Mouse (Mus musculus) brain, adult 2 months (tissue): Measurements from ENCODE around the gene Rasgef1b.

Experiments
- DNase-seq: peaks from one replicate; pipeline ENCODE4 v3.0.0; 2011; ENCODE audit warnings: low read depth, low spot score

Rasgef1b gene

GRCm38 (mm10) chr5:99541999-99542765 is 186.7 kb downstream of the Rasgef1b start:
- no peak for DNase-seq

- DNase-seq = peak; percentile 96
These were observed 187.5 kb downstream of the Rasgef1b start for GRCm38 (mm10) chr5:99541321-99541895.

- DNase-seq = peak; percentile 95
These were observed 195.4 kb downstream of the Rasgef1b start for GRCm38 (mm10) chr5:99533416-99533815.

- DNase-seq = no peak
These were observed 202.1 kb downstream of the Rasgef1b start for GRCm38 (mm10) chr5:99526797-99527201.

- DNase-seq = no peak
These were observed 203.2 kb downstream of the Rasgef1b start for GRCm38 (mm10) chr5:99525649-99526048.

GRCm38 (mm10) chr5:99522571-99523269 is 206.1 kb downstream of the Rasgef1b start:
- peak; percentile 56 for DNase-seq

- peak; percentile 89 for DNase-seq
These were observed 207.5 kb downstream of the Rasgef1b start for GRCm38 (mm10) chr5:99521411-99521810.

GRCm38 (mm10) chr5:99519556-99519955 is 209.3 kb downstream of the Rasgef1b start:
- no peak for DNase-seq

- DNase-seq = no peak
These were observed 209.8 kb downstream of the Rasgef1b start for GRCm38 (mm10) chr5:99519023-99519422.

GRCm38 (mm10) chr5:99516207-99516606 is 212.7 kb downstream of the Rasgef1b start:
- no peak for DNase-seq

GRCm38 (mm10) chr5:99515764-99516163 is 213.1 kb downstream of the Rasgef1b start:
- no peak for DNase-seq

- no peak for DNase-seq
These were observed 215.5 kb downstream of the Rasgef1b start for GRCm38 (mm10) chr5:99513209-99513880.

GRCm38 (mm10) chr5:99511081-99511480 is 217.8 kb downstream of the Rasgef1b start:
- no peak for DNase-seq

- peak; percentile 54 for DNase-seq
These were observed 222.8 kb downstream of the Rasgef1b start for GRCm38 (mm10) chr5:99506109-99506508.

- peak; percentile 78 for DNase-seq
These were observed 224.5 kb downstream of the Rasgef1b start for GRCm38 (mm10) chr5:99504349-99504830.

- no peak for DNase-seq
These were observed 226.2 kb downstream of the Rasgef1b start for GRCm38 (mm10) chr5:99502681-99503080.

GRCm38 (mm10) chr5:99499404-99500089 is 229.3 kb downstream of the Rasgef1b start:
- peak; percentile 68 for DNase-seq

- no peak for DNase-seq
These were observed 231.0 kb downstream of the Rasgef1b start for GRCm38 (mm10) chr5:99497856-99498255.

- DNase-seq = no peak
These were observed 231.7 kb downstream of the Rasgef1b start for GRCm38 (mm10) chr5:99496931-99497782.

GRCm38 (mm10) chr5:99496157-99496453 is 232.8 kb downstream of the Rasgef1b start:
- DNase-seq = no peak
